Mouse (Mus musculus) heart, adult 11 months (tissue): ENCODE measurements at regions not wholly inside any gene's neighbourhood (a gene's known extent, or its start where the extent isn't known, plus 50 kb on each side); places are given as distances from the start of the nearest gene placed in this dataset.
A peak's percentile ranks its signal among the peaks of the same experiment; 100 is the strongest.

Experiments used
- DNase-seq: peaks from one replicate; pipeline ENCODE4 v3.0.0; 2022

GRCm38 (mm10) chr11:82668026-82668425 lies 96.1 kb downstream of the Cct6b start:
- DNase-seq, result no peak

DNA sequence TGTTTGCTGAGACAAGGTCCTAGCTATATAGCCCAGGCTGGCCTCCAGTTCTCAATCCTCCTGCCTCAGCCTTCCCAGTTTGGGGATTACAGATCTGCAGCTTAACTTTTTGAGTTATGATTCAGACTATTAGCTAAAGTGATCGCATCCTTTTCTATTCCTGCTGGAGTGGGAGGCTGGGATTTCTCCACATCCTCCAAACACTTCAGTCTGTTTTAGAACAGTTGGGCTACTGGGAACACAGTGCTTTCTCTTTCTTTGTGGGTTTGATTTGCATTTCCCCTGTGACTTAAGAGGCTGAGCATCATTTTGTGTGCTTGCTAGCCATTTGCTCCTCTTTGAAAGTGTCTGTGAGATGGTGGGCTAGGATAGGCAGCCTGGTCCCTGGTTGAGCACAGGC lies 100.0 kb downstream of the Cct6b start:
- DNase-seq, result no peak

GRCm38 (mm10) chr11:82662086-82662485 lies 102.0 kb downstream of the Cct6b start:
- no peak for DNase-seq

GRCm38 (mm10) chr11:82651751-82652150 lies 112.4 kb downstream of the Cct6b start:
- DNase-seq, result no peak

DNA sequence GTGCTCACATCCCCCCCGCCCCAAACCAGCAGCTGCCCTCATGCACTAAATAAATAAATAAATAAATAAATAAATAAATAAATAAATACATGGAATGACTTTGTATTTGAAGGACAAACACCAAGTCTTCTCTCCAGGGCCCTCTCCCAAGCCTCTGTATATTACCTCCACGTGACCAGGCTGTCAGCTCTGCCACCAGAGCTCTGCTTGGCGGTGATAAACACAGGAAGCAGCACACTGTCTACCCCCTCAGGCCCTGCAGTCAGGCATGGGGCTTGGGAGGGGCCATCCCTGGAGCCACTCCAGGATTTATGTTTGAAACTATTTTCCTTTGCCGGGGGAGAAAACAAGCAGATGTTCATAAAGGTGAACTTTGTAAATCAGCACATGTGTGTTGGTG lies 125.6 kb downstream of the Cct6b start:
- no peak for DNase-seq

DNA sequence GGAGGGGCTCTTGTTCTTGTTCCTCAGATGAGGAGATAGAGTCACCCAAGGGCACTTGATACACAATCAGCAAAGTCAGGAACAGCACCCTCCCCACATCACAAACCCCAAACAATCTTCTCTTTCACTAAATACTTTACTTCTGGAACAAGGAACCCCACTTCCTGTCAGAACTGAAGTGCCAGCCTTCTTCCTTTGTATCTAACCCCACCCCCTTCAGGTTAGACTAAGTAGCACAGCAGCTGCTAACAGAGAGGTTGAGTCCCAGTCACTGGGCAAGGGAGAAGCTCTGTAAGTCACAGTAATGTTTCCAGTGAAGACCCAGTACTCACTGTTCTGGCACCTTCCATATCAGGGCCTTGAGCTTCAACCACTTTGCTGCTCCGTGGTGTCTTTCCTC lies 131.9 kb downstream of the Cct6b start:
- no peak for DNase-seq

DNA sequence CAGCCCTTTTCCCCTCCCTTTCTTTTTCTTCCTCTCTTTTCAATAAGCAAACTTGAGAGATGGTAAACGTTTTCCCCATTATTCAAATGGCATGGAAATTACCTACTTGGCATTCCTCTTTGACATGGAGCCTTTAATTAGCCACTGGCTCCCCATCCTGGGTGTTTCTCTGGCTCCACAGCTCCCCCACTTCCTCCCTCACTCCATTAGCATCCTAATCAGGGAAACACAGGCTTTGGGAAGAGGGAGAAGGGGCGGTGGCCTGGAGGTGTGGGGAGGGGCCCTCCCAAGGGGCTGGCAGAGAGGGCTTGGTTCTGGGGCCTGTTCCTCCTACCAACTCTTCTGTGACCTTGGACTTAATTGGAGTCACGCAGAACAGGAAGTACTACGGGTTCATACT lies 132.7 kb downstream of the Cct6b start:
- DNase-seq, result no peak

- DNase-seq, result peak; percentile 84
Observed at GRCm38 (mm10) chr11:82626501-82627111, 137.5 kb downstream of the Cct6b start.

GRCm38 (mm10) chr11:82621061-82621460 lies 143.1 kb downstream of the Cct6b start:
- no peak for DNase-seq

DNA sequence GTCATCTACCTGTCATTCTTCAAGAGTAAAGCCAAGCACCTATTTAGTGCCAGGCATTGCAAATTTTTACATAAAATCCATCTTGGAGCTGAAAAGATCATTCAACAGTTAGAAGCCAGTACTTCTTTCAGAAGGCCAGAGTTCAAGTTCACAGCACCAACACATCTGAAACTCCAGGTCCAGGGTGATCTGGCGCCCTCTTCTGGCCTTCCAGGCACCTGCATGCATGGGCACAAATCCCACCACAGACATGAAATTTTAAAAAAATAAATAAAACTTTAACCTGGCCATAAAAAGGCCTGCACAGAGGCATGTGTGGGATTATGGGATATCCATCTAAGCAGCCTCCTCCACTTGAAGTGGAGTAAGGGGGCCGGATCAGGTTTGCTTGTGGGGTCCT lies 144.7 kb downstream of the Cct6b start:
- DNase-seq, result no peak

GRCm38 (mm10) chr11:82618457-82618856 lies 145.7 kb downstream of the Cct6b start:
- DNase-seq, result no peak

DNA sequence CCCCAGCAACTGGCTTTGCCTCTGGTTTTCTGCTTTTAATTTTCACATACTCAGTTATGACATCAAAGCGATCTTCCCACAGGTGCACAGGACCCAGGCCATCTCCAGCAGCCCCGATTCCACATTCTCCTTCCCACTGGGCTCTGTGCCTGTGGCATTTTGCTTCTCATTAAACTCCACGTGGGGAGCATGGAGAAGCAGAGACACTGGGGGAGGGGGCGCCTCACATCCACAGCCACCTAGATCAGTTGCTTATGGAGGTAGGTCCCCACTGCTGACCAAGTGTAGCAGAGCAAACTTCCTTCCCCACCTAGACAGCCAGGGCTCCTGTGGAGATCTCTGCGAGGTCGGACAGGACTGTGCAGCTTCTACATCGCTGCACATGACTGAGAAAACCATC lies 147.3 kb downstream of the Cct6b start:
- no peak for DNase-seq

GRCm38 (mm10) chr11:82614356-82614755 lies 149.8 kb downstream of the Cct6b start:
- no peak for DNase-seq

GRCm38 (mm10) chr11:82613503-82613902 lies 150.6 kb downstream of the Cct6b start:
- peak; percentile 89 for DNase-seq

GRCm38 (mm10) chr11:82612026-82612425 lies 152.1 kb downstream of the Cct6b start:
- no peak for DNase-seq

DNA sequence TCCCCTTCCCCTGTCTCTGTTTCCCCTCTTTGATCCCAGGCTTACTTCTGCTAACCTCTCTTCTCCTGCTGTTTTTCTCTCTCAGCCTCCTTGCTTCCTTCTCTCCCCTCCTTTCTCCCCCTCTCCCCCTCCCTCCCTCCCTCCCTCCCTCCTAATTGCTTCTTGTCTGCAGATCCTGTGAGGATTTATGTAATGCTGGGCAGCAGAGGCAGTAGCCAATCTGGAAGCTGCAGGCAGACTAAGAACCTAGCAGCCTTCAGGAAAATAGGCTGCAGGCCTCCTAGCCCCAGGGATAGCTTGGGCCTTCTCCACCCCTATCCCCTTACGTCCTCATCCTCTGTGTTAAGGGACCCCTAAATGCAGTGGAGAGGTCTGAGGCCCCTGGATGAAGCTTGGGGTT lies 155.2 kb downstream of the Cct6b start:
- no peak for DNase-seq

DNA sequence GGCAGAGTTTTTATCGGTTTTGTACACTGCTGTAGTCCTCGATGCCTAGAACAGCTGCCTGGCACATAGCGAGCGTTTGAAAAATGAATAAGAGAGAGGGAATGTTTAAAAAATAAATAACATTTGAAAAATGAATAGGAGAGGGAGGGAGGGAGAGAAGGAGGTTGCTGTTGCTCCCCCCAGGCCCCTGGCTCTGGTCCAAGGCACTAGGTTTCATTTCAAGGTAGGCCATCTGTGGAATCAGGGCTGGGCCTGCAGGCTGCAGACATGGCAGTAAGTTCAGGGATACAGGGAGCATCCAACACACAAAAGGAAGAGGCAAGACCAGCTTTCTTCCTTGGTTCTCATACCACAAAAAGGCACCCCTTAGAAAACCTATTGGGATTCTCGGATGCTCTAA lies 156.5 kb downstream of the Cct6b start:
- no peak for DNase-seq

GRCm38 (mm10) chr11:82604251-82604835 lies 159.8 kb downstream of the Cct6b start:
- DNase-seq, result no peak

DNA sequence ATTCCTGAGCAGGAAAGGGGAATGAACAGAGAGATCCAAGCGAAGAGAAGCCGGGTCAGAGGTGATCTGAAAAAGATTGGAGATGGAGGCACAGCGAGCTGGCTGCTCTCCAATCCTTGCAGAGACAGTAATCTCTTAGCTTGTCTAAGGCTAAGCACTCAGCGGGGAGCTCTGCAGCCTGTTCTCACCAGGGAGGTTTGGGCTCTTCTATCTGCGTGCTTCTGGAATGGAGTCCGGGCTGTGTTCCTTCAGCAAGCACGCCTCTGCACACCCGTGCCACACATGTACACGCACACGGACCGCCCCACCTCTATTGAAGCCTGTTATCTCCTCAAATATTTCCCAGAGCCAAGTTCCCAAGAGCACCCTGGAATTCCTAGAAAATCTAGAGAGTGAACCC lies 161.3 kb downstream of the Cct6b start:
- DNase-seq, result peak; percentile 93

GRCm38 (mm10) chr11:82602250-82602649 lies 161.9 kb downstream of the Cct6b start:
- no peak for DNase-seq

- no peak for DNase-seq
Observed at GRCm38 (mm10) chr11:82600151-82600550, 164.0 kb downstream of the Cct6b start.

- DNase-seq, result no peak
Observed at GRCm38 (mm10) chr11:82597757-82598156, 166.4 kb downstream of the Cct6b start.

GRCm38 (mm10) chr11:82596801-82597200 lies 167.3 kb downstream of the Cct6b start:
- no peak for DNase-seq

GRCm38 (mm10) chr11:82589761-82590160 lies 174.4 kb downstream of the Cct6b start:
- no peak for DNase-seq

DNA sequence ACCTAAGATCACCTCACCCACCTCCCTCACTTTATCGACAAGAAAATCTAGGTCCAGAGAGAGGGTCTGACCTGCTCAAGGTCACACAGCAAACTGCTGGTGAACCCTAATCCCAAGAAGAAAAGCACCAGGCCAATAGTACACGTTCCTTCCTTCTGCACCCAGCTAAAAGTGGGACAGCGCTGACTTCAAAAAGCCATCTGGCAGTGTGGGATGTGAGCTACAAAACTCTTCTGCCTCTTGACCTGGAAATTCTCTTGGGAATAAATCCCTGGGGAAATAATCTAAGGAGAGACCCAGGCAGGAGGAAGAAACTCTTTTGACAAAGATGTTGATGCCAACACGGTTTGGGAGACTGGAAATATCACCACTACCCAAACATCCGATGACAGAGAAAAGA lies 175.4 kb downstream of the Cct6b start:
- DNase-seq, result no peak
